Mouse (Mus musculus): ENCODE results near the gene Dennd4b.

GRCm38 (mm10) chr3:90265932-90266741 lies 1.2 kb downstream of the Dennd4b start:
- no peak for TF ChIP-seq CTCF (IDR thresholded peaks at IDR 0.05; ENCODE audit: low read depth, low read length)
- 0 out of 2 replicates have a peak, but pooled peaks have one; percentile 48 for TF ChIP-seq POLR2AphosphoS5 (IDR thresholded peaks at IDR 0.05; ENCODE audit: insufficient replicate concordance, low read depth, low read length)

Data from G1E (cell line).